Mouse (Mus musculus): ENCODE measurements at regions not wholly inside any gene's neighbourhood (a gene's known extent, or its start where the extent isn't known, plus 50 kb on each side); places are given as distances from the start of the nearest gene placed in this dataset.

DNA sequence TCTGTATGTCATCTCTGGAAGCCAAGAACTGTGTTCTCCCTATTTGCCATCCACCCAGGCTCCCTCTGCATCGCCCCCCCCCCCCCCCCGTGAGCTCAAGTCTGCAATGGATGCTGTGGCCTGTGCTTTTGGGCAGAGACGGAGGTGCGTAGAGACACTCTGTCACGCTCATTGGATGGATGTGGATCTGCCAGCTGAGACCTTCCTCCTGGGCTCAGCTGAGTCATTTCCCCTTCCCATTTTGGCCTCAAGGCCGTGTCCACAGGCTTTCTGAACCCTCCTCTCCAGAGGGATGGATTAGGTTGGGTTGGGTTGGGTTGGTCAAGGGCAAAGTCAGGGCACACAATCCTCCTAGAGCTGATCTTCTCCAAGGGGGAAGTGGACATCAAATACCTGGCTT, 72.9 kb upstream of the Sulf2 start:
- no peaks in the 10 kb centered on the region for H3K27me3 ChIP-seq (ENCODE audit: control insufficient read depth, insufficient read depth, low read length)
- peaks cover 4% of the 10 kb centered on the region for H3K9me3 ChIP-seq (ENCODE audit: control insufficient read depth, low read length)
- no peak overlapping the region for H3K4me2 ChIP-seq (replicated peaks; ENCODE audit: low read depth, low read length)
- H3K4me1 ChIP-seq (ENCODE audit: control insufficient read depth, insufficient read depth, low read length), result peaks cover 13% of the 10 kb centered on the region; the same call in 1 of the 2 replicates
- no peaks in the 10 kb centered on the region for H3K36me3 ChIP-seq (ENCODE audit: control insufficient read depth, insufficient read depth, low read length)
- WGBS, result 90% methylated on average over 6 of the region's 6 CpGs
- no peak overlapping the region for H3K9ac ChIP-seq (ENCODE audit: low read depth, low read length)
- no peak overlapping the region for H3K27ac ChIP-seq (ENCODE audit: low read depth, low read length)
- no peak overlapping the region for H3K4me3 ChIP-seq (ENCODE audit: low read length)
- no peak for ATAC-seq (ENCODE audit: low FRiP score, low TSS enrichment)

GRCm38 (mm10) chr2:166227496-166227895, 72.0 kb upstream of the Sulf2 start:
- no peak overlapping the region for H3K4me3 ChIP-seq (ENCODE audit: low read length)
- no peaks in the 10 kb centered on the region for H3K36me3 ChIP-seq (ENCODE audit: control insufficient read depth, insufficient read depth, low read length)
- no peak overlapping the region for H3K9ac ChIP-seq (ENCODE audit: low read depth, low read length)
- H3K27ac ChIP-seq (ENCODE audit: low read depth, low read length), result no peak overlapping the region
- H3K4me1 ChIP-seq (ENCODE audit: control insufficient read depth, insufficient read depth, low read length), result peaks cover 11% of the 10 kb centered on the region; the same call in 1 of the 2 replicates
- peaks cover 4% of the 10 kb centered on the region for H3K9me3 ChIP-seq (ENCODE audit: control insufficient read depth, low read length)
- WGBS, result 27% methylated on average over 5 of the region's 5 CpGs
- ATAC-seq (ENCODE audit: low FRiP score, low TSS enrichment), result no peak
- no peak overlapping the region for H3K4me2 ChIP-seq (replicated peaks; ENCODE audit: low read depth, low read length)
- H3K27me3 ChIP-seq (ENCODE audit: control insufficient read depth, insufficient read depth, low read length), result no peaks in the 10 kb centered on the region

- Histone ChIP-seq H3K9ac (ENCODE audit: low read depth, low read length) (no peak overlapping the region), H3K4me1 (ENCODE audit: control insufficient read depth, insufficient read depth, low read length) (0 out of 2 replicates have a peak, but pooled peaks cover 6% of the 10 kb centered on the region), H3K9me3 (ENCODE audit: control insufficient read depth, low read length) (peaks cover 4% of the 10 kb centered on the region), H3K27me3 (ENCODE audit: control insufficient read depth, insufficient read depth, low read length) (no peaks in the 10 kb centered on the region), H3K4me3 (ENCODE audit: low read length) (no peak overlapping the region), H3K4me2 (replicated peaks; ENCODE audit: low read depth, low read length) (no peak overlapping the region), H3K36me3 (ENCODE audit: control insufficient read depth, insufficient read depth, low read length) (no peaks in the 10 kb centered on the region), H3K27ac (ENCODE audit: low read depth, low read length) (no peak overlapping the region)
- 9% methylated on average over 3 of the region's 3 CpGs for WGBS
- ATAC-seq (ENCODE audit: low FRiP score, low TSS enrichment), result peak; percentile 30; the same call in 1 of the 2 replicates
Measured at GRCm38 (mm10) chr2:166226929-166227328, 71.5 kb upstream of the Sulf2 start.

DNA sequence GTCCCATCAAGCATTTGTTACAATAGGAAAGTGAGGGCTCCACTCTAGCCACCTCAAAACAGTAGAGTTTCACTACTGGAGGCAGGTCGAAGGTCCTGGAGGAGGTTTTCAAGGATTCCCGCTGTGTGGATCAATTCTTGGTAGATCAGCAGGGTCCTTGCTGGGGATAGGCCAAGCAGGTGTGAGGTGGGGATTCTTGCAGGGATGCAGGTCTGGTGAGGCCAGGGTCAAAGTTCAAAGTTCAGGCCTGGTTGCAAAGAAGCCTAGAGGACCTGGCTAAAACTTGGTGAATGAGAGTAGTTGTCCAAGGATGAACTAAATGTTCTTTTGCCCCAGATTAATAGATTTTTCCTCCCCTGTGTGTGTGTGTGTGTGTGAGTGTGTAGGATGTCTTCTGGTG, 70.9 kb upstream of the Sulf2 start:
- Histone ChIP-seq H3K4me3 (ENCODE audit: low read length) (no peak overlapping the region), H3K4me2 (replicated peaks; ENCODE audit: low read depth, low read length) (no peak overlapping the region), H3K4me1 (ENCODE audit: control insufficient read depth, insufficient read depth, low read length) (0 out of 2 replicates have a peak, but pooled peaks cover 6% of the 10 kb centered on the region), H3K9ac (ENCODE audit: low read depth, low read length) (no peak overlapping the region), H3K36me3 (ENCODE audit: control insufficient read depth, insufficient read depth, low read length) (no peaks in the 10 kb centered on the region), H3K9me3 (ENCODE audit: control insufficient read depth, low read length) (peaks cover 4% of the 10 kb centered on the region), H3K27ac (ENCODE audit: low read depth, low read length) (no peak overlapping the region), H3K27me3 (ENCODE audit: control insufficient read depth, insufficient read depth, low read length) (no peaks in the 10 kb centered on the region)
- WGBS, result 92% methylated on average over 2 of the region's 2 CpGs
- ATAC-seq (ENCODE audit: low FRiP score, low TSS enrichment), result no peak

GRCm38 (mm10) chr2:166225354-166225753, 69.9 kb upstream of the Sulf2 start:
- no peak overlapping the region for H3K4me2 ChIP-seq (replicated peaks; ENCODE audit: low read depth, low read length)
- H3K9ac ChIP-seq (ENCODE audit: low read depth, low read length), result no peak overlapping the region
- peaks cover 4% of the 10 kb centered on the region for H3K9me3 ChIP-seq (ENCODE audit: control insufficient read depth, low read length)
- no peaks in the 10 kb centered on the region for H3K27me3 ChIP-seq (ENCODE audit: control insufficient read depth, insufficient read depth, low read length)
- WGBS, result 92% methylated on average over 9 of the region's 9 CpGs
- 0 out of 2 replicates have a peak, but pooled peaks cover 6% of the 10 kb centered on the region for H3K4me1 ChIP-seq (ENCODE audit: control insufficient read depth, insufficient read depth, low read length)
- no peaks in the 10 kb centered on the region for H3K36me3 ChIP-seq (ENCODE audit: control insufficient read depth, insufficient read depth, low read length)
- H3K27ac ChIP-seq (ENCODE audit: low read depth, low read length), result no peak overlapping the region
- ATAC-seq (ENCODE audit: low FRiP score, low TSS enrichment), result no peak
- no peak overlapping the region for H3K4me3 ChIP-seq (ENCODE audit: low read length)

- WGBS, result 78% methylated on average over 9 of the region's 9 CpGs
- no peaks in the 10 kb centered on the region for H3K9me3 ChIP-seq (ENCODE audit: control insufficient read depth, low read length)
- H3K9ac ChIP-seq (ENCODE audit: low read depth, low read length), result no peak overlapping the region
- H3K27me3 ChIP-seq (ENCODE audit: control insufficient read depth, insufficient read depth, low read length), result no peaks in the 10 kb centered on the region
- no peak overlapping the region for H3K4me2 ChIP-seq (replicated peaks; ENCODE audit: low read depth, low read length)
- H3K4me3 ChIP-seq (ENCODE audit: low read length), result no peak overlapping the region
- no peak for ATAC-seq (ENCODE audit: low FRiP score, low TSS enrichment)
- H3K36me3 ChIP-seq (ENCODE audit: control insufficient read depth, insufficient read depth, low read length), result no peaks in the 10 kb centered on the region
- no peak overlapping the region for H3K27ac ChIP-seq (ENCODE audit: low read depth, low read length)
- peaks cover 14% of the 10 kb centered on the region for H3K4me1 ChIP-seq (ENCODE audit: control insufficient read depth, insufficient read depth, low read length)
Measured at GRCm38 (mm10) chr2:166218783-166219182, 63.3 kb upstream of the Sulf2 start.

DNA sequence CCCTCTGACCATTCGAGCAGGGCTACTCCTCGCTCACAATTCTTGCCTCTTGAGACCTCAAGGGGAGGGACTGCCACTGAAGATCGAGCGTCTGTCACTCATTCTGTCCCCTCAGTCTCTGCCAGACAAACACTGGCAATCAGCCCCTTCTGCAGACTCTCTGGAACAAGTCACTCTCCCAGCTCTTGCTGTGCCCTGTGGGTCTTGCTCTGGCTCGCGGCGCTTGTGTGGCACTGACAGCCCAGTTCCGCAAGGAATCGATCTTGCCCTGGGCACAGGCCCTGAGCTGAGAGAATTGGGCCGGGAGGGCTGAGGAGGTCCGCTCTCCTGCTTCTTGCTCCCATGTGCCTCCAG, 61.0 kb upstream of the Sulf2 start:
- 68% methylated on average over 11 of the region's 11 CpGs for WGBS
- ATAC-seq (ENCODE audit: low FRiP score, low TSS enrichment), result no peak
- no peak overlapping the region for H3K4me3 ChIP-seq (ENCODE audit: low read length)
- no peaks in the 10 kb centered on the region for H3K36me3 ChIP-seq (ENCODE audit: control insufficient read depth, insufficient read depth, low read length)
- H3K9ac ChIP-seq (ENCODE audit: low read depth, low read length), result no peak overlapping the region
- no peak overlapping the region for H3K4me2 ChIP-seq (replicated peaks; ENCODE audit: low read depth, low read length)
- H3K27ac ChIP-seq (ENCODE audit: low read depth, low read length), result no peak overlapping the region
- no peaks in the 10 kb centered on the region for H3K9me3 ChIP-seq (ENCODE audit: control insufficient read depth, low read length)
- H3K4me1 ChIP-seq (ENCODE audit: control insufficient read depth, insufficient read depth, low read length), result peaks cover 14% of the 10 kb centered on the region
- no peaks in the 10 kb centered on the region; the same call in 1 of the 2 replicates for H3K27me3 ChIP-seq (ENCODE audit: control insufficient read depth, insufficient read depth, low read length)

DNA sequence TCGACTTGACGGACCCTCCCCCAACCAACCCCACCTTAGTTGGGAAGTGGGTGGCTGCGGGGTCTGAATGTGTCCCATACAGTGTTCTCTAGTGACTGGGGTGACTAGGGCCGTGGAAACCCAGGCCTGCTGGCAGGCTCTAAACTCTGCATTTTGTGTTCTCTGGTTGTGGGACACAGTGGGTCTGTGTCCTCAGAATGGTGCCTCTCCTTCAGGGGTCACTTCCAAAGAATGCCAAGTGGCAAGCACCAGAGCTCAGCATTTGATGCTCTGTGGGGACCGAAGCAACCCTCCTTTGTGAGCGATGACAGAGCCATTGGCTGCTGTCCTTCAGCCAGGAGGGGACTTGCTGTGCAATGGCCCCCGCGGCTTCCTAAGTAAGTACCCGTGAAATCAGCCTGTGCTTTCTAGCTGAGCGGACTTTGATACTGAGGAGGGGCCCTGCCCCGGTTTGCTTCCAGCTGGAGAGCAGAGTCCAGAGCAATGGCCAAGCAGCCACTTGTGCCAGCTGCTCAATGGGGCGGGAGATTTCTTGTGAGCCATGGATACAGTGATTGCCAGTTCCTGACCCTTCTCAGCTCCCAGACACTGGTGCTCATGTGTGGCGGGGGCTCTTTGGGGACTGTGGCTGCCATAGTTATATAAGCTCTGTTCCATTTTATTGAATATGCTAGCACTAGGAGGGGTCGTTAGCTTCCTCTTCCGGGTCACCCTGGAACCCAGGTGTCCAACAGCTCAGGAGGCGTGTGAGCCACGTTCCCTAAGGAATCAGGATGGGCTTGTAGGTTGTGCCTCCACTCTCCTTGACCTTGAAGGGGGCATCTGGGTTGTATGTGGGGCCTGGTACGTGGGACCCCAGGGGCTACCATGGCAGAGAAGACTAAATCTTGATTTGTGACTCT, 60.4 kb upstream of the Sulf2 start:
- Histone ChIP-seq H3K4me1 (ENCODE audit: control insufficient read depth, insufficient read depth, low read length) (peaks cover 14% of the 10 kb centered on the region), H3K9me3 (ENCODE audit: control insufficient read depth, low read length) (no peaks in the 10 kb centered on the region), H3K9ac (ENCODE audit: low read depth, low read length) (no peak overlapping the region), H3K27me3 (ENCODE audit: control insufficient read depth, insufficient read depth, low read length) (no peaks in the 10 kb centered on the region; the same call in 1 of the 2 replicates), H3K4me3 (ENCODE audit: low read length) (no peak overlapping the region), H3K4me2 (replicated peaks; ENCODE audit: low read depth, low read length) (no peak overlapping the region), H3K36me3 (ENCODE audit: control insufficient read depth, insufficient read depth, low read length) (no peaks in the 10 kb centered on the region), H3K27ac (ENCODE audit: low read depth, low read length) (no peak overlapping the region)
- 44% methylated on average over 18 of the region's 18 CpGs for WGBS
- ATAC-seq (ENCODE audit: low FRiP score, low TSS enrichment), result 0 out of 2 replicates have a peak, but pooled peaks have one; percentile 45

DNA sequence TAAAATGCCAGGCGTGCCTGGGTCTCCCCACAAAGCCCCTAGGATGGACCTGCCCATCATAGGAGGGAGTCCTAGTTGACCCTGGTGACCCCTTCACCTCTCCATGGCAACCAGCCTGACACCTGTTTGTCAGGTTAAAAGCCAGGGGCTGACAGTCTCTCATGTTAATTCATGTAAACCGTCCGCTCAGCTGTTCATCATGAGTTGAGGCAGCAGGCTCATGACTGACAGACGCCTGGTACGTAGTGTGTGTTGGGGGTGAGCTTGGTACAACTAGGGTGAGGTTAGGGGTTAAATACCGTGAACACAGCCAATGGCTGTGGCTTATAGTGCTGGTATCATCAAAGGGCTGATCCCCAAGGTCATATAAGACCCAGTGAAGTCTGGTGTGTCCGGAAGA, 59.7 kb upstream of the Sulf2 start:
- H3K4me2 ChIP-seq (replicated peaks; ENCODE audit: low read depth, low read length), result no peak overlapping the region
- no peak overlapping the region for H3K4me3 ChIP-seq (ENCODE audit: low read length)
- peaks cover 14% of the 10 kb centered on the region for H3K4me1 ChIP-seq (ENCODE audit: control insufficient read depth, insufficient read depth, low read length)
- H3K9ac ChIP-seq (ENCODE audit: low read depth, low read length), result no peak overlapping the region
- WGBS, result 63% methylated on average over 7 of the region's 7 CpGs
- no peak overlapping the region for H3K27ac ChIP-seq (ENCODE audit: low read depth, low read length)
- H3K9me3 ChIP-seq (ENCODE audit: control insufficient read depth, low read length), result no peaks in the 10 kb centered on the region
- H3K36me3 ChIP-seq (ENCODE audit: control insufficient read depth, insufficient read depth, low read length), result no peaks in the 10 kb centered on the region
- H3K27me3 ChIP-seq (ENCODE audit: control insufficient read depth, insufficient read depth, low read length), result no peaks in the 10 kb centered on the region; the same call in 1 of the 2 replicates
- ATAC-seq (ENCODE audit: low FRiP score, low TSS enrichment), result no peak

Measured in kidney, embryonic 14.5 days (tissue).